Mouse (Mus musculus) T-helper 1 cell (primary cell): ENCODE measurements around the gene Sdccag8.
"Not testable (repeated sequence)": the region's sequence is repeated elsewhere in the genome, so short reads cannot be mapped to it uniquely, and the experiment has no call there.

Experiments
- in situ Hi-C: fragments of 300-600 bp; cut with MboI, MseI; formaldehyde crosslinking; loops from one replicate; pipeline ENCODE4 v1.15.1; 2025; ENCODE audit warnings: high pct_unique_total_duplicates

Sdccag8 gene

DNA sequence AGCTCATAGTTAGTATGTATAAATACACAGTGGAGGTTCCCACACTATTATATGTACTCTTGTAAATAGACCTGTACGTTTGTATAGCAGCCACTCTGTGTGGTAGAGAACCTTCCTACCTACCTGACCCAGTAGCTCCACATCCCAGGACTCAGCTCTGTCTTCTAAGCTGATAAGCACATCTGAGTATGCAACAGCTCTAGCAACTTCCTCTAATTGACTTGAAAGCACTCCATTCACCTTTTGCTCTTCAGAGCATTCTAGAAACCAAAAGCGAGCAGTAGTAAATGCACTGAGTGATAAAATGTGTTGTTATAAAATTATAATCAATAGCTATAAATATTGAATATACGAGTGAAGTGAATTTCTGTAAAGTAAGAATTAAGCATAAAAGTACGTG lies 12.5 kb downstream of the Sdccag8 start:
- in situ Hi-C loops = no loop called here

DNA sequence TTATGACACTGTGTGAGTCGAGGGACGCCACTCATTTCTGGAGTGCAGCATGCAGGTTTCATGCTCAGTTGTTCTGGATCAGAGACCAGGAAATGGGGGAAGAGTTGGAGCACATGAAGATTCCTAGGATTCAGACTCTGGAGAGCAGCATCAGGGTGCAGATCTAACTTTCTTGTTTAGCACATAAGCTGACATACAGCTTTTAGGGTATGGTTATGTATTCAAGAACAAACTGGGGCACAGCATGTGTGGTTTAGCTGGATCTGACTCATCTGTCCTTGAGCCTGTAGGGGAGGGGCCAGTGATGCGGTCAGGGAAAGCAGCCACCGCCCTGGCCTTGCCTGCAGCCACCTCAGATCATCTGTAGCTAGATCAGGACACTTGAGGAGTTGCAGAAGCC lies 12.9 kb downstream of the Sdccag8 start:
- in situ Hi-C loops = no loop called here

DNA sequence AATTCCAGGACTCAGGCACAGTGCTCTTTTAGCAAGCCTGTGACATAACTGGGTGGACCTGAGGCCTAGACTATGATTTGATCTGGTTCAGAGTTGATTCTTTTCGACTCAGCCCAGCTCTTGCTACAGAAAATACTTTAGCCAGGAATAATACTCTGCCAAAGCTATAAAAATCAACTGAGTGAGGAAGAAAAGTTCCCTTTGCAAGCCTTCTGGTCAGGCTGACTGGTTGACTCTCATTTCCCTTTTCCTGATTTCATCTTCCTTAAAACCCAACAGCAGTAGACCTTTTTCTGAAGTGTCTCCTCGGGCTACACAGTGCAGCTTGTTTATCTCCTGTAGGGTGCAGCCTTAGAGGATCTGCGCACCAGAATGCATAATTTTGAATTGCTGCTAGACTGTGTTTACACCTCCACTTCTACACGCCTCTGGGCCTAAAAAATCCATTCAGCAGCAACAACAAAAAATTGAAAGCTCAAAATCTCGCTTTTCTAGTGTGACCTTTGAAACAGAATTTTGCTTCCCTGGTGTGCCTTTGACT lies 13.6 kb downstream of the Sdccag8 start:
- in situ Hi-C loops = no loop called here

DNA sequence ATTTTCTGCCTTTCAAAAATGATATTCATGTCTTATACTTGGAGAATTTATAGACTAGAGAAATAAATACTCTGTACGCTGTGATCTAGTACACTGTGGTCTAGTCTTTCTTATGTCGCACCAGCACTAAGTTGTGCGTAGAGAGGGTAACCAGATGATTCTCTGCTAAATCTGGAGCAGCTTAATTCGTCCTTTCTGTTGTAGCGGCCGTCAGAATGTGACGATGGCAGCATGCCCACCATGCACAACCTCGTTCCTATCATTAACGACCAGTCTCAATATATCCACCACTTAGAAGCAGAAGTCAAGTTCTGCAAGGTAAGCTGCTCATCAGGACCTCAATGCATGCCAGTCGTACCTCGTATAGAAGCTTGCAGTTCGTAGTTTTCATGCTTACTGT lies 14.2 kb downstream of the Sdccag8 start:
- in situ Hi-C loops = no loop called here

DNA sequence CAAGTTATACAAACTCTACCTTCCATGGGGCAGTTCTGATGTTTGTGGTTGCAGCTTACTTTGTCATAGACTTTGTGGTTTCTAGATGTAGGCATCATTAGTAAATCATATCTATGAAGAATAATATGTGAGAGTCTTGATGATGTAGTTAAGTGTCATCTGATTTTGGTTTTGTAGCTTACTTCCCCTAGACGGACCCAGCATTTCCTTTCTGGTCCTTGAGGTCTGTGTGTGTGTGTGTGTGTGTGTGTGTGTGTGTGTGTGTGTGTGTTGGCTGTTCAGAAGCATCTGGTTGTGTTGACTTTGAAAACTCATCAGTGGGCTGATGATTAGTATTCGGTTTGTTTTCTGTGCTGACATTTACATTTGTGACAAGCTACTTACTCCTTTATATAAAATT lies 17.6 kb downstream of the Sdccag8 start:
- in situ Hi-C loops = no loop called here

DNA sequence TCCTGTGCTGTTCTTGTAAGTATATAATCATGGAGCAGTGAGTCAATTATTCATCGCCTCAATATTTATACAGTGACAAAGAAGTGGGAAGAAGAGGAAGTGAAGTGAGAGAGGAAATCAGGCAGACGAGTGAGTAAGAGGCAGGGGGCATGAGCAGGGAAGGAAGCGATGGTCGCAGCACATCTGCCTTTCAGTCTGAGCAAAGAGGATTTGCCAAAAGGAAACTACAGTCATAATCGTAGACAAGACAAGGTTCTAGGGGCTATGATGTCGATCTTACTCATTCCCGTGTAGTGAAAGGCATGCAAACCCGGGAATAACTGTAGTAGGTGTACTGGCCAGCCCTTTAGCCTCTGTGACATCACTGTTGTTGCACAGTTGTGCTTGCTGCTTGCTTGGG lies 18.1 kb downstream of the Sdccag8 start:
- in situ Hi-C loops = no loop called here

DNA sequence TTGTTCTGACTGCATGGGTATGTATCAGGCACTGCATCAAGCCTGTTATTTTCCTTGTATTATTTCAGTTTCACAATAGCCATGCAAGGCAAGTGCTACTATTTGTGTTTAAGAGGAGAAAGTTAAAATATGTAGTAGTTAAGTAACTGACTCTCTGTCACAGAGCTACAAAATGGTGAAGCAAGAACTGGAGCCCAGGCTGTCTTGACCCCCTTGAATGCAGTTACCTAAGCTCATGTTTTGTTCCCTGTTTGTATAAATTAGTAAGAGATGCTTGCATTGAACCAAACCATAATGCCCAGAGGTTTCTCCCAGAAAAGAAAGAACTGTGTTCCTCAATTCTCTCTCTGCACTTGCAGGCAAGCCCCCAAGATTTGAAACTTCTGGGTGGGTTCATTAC lies 18.8 kb downstream of the Sdccag8 start:
- in situ Hi-C loops = no loop called here

DNA sequence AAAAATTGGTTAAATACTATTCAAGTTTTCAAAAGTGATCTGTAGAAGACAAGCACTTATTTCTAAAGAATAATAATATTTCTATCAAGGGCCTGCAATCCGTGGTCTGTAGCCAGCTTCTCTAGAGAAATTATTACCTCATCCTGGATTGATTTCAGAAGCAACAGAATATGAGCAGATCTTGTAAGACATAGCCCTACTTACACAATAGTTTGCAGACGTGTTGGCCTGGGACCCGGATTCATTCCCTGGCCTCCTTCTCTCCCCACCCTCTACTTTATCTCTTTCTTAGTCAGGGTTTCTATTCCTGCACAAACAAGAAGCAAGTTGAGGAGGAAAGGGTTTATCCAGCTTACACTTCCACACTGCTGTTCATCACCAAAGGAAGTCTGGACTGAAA lies 19.5 kb downstream of the Sdccag8 start:
- in situ Hi-C loops = no loop called here

DNA sequence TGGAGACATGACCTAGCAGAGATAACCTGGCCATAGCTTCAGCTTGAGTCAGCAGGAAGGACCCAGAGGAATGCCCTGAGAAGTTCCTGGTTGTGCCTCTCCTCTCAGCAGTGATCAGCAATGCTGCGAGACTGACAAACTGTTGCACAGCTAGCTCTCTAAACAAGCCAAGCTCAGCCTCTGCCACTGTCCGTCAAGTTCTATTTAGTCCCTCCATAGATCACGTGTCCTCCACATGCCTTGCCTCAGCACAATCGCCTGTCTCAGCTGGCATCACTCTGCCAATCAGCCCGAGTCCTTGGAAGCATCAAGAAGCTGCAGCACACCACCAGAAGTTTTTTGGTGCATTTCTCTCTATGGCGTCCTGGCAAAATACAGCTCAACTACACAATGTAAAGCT lies 20.4 kb downstream of the Sdccag8 start:
- in situ Hi-C loops = no loop called here

DNA sequence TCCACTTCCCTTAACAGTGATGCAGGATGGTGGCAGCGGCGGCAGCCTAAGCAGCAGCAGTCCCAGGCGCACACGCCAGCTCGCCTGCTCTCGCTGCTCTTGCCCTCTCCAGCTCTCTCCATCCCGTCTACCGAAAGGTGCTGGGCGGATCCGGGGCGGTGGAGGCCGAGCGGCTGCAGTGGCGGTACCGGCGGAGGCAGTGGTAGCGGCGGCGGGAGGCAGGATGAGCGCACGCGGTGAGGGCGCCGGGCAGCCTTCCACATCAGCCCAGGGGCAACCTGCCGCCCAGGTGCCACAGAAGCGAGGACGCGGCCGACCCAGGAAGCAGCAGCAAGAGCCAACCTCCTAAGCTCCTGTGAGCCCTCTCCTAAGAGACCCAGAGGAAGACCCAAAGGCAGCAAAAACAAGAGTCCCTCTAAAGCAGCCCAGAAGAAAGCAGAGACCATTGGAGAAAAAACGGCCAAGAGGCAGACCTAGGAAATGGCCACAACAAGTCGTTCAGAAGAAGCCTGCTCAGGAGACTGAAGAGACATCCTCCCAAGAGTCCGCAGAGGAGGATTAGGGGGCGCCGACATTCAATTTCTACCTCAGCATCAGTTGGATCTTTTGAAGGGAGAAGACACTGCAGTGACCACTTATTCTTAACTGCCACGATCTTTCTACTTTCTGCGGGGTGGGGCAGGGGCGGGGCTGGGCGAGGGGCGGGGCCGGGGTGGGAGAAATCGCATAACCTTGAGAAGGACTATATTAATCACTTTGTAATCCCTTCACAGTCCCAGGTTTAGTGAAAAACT lies 21.2 kb downstream of the Sdccag8 start:
- in situ Hi-C loops = no loop called here

DNA sequence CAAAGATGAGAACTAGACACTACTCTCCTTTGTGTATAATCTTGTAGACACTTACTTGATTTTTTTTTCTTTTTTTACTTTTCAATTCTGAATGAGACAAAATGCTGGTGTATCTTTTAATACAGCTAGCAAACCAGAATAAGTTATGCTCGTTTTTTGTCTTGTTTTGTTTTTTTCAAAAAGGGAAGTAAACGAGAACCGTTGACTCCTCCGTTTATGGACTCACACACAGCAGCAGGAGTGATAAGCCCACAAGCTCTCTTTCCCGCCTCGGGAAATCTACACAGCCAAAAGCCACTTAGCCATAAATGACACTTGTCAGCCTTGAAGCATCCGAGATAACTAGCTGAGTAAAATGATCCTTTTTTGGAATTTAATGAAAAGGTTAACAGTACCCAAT lies 22.1 kb downstream of the Sdccag8 start:
- in situ Hi-C loops = not testable (repeated sequence)

DNA sequence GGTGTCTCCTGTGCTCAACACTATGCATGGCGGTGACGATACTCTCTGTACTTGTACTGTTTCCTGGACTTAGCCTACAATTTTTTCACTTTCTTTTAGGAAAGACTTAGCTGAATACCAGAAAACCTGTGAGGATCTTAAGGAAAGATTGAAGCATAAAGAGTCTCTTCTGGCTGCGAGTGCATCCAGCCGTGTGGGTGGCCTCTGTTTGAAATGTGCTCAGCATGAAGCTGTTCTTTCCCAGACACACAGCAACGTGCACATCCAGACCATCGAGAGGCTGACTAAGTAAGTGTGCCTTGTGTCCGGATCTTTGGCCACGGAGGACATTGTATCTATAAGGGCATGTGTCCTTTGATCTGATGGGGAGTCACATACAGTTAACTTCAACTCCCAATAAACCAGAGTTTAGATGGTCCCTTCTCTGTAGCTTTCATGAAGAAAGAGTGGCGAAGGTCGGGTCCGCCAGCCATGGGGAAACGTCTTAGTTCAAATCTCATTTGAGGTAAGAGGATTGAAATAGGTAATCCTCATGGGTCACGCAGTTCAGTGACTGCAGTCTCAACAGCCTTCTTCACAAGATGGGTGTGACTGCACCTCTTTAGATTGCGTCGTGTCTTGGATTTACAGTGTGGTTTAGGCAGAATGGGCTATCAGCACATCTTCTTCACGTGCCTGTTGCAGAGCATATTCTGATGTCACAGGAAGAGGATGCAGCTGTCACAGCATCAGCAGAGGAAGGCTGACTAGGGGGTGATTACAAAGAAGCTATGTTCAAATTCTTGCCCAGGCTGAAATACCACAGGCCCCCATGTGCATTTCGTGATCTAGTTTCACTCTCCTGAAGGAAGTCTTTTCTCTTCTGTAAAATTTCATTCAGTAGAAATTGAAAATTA lies 30.9 kb downstream of the Sdccag8 start:
- in situ Hi-C loops = no loop called here

DNA sequence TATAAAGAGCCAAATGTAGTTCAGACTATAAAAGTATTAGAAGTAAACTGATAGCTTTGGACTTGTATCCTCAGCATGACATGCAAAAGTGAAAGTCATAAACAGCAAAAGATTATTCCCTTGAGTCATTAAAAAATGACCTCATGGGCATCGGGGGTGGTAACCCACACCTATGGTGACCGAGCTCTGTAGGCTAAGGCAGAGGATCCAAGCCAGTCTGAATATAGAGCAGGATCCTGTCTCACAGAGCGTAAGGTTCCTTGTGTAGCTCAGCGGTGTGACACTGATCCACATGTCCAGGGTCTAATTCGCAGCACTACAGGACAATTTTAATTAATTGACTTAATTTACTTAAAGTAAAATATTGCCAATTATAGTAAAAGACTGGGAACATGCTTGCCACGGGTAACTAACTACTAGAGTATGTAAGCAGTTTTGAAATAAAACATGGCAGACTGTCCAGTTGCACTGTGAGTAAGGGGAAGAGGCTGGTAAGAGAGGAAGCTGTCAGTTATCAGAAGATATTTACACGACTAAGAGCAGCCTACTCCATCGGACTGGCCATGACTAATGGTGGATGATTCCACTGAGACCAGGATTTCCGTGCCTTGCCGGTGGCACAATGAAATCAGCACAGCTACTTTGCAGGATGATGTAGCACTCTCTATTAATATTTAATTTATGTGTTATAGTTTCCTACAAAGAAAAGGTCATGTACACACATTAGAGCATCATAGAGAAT lies 32.8 kb downstream of the Sdccag8 start:
- in situ Hi-C loops = no loop called here

DNA sequence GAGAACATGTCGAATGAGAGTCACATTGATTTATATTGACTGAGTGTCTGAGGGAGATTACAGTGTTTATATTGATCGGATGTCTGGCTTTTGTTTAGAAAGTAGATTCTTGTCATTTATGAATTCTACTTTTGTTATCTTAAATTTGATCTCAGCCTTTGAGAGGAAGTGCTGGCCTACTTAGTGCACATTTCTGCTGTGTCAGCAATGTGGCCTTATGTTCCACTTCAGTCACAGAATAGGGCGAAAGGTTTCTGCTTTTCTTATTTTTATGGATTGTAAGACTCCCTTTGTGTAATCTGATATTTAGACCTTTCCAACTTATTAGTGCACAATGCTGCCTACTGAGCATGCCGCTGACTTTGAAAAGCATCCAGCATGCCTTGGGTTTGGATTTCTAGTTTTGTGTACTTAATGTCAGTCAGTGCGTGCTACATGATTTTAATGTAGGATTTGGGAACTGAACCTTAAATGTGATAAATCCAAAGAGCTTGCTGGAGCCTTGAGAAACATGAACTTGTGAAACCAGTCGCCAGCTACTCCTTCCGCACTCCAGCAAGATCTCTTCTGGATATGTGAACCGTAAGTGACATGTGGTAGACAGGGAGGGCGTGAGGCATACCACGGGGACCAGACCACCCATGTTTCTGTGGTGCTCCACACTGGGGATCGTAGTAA lies 34.3 kb downstream of the Sdccag8 start:
- in situ Hi-C loops = no loop called here

DNA sequence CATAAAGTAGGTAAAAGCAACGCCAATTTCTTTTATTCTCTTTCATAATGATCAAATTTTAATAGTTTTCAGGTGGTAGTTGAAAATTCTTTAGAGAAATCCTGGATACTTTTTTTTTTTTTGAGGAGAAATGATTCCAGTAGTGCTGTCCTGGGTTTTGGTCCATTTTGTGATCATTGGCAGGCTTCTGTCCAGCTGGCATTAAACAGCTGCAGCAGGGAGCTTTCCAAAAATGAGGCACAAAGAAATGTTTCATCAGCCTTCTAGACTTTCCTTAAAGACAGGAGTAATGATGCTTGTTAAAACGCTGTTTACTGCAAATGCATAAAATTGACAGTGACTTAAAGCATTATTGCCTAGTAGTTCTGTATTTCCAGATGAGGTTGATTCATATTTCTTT lies 34.9 kb downstream of the Sdccag8 start:
- in situ Hi-C loops = no loop called here

DNA sequence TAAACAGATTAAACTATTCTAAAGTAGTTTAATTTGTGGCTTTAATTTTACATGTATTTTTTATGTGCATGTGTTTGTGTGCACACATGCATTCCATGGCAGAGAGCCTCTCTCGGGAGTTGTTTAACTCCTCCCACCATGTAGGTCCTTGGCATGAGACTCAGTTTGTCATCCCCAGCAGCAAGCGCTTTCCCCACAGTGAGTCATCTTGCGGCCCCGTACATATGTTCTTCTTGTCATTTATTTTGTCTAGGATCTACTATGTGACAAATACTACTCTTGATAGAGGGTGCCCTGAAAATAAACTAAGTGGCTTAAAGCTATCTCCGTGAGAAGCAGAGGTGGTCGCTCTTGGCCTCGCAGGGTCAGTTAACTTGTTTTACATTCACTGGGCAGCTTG lies 36.9 kb downstream of the Sdccag8 start:
- in situ Hi-C loops = loop anchor here (25.0 kb wide), 1 partner anchor 914 kb away; no protein-coding TSS in a partner anchor

DNA sequence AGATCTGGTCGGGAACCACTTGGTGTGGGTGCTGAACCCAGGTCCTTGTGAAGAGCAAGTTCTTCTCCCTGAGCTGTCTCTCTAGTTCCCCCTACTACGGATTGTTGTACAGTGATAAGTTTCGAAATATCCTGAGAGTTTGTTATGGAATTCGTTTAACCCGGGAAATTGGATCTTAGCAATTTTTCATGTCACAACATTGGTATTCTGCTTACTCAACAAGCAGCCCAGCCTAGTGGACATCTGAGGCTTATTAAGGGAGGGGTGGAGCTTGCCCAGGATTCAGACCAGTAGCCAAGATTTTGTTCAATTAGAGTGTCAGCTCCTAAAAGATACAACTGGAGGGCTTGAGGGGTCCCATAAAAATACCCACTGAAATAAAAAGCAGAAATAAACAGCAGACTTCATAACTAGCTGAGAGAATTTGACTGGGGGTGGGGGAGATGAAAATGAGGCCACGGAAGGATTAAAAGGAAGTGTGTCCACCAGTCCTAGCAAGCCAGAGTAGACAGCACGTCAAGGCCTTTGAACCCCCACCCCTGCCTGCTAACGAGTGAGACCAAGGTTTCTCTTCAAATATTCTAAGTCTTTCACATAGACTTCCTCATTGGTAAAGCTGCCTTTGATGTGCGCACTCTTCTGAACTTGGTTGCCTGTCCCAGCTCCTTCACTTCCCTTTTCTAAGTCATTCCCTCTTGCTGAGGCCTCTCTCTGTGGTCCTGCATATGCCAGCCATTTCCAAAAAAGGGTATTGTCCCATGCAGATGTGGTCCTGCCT lies 38.5 kb downstream of the Sdccag8 start:
- in situ Hi-C loops = loop anchor here (25.0 kb wide), 1 partner anchor 916 kb away; no protein-coding TSS in a partner anchor

DNA sequence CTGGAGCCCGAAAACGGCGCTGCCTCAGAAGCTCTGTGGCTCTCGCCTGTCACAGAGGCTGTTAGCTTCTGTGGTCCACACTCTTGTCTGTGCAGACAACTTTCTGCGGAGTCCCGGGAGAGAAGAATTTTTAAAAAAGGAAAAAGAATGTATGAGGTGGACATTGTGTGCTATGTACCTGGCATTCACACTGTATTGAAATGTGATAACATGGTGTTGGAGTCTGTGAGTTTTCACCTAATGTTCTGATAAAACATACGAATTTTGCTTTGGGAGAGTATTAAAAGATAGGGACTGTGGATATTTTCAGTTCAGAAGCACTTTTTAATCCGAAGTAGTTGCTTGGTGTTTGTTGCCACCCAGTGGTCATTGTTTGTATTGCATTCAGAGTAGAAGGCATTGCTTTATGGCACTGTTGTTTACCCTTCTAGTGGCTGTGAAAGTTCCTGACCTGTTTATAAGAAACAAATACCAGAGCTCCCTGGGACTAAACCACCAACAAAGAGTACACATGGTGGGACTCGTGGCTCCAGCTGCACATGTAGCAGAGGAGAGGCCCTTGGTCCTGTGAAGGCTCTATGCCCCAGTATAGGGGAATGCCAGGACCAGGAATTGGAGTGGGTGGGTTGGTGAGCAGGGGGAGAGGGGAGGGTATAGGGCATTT lies 47.7 kb downstream of the Sdccag8 start:
- in situ Hi-C loops = loop anchor here (25.0 kb wide), 1 partner anchor 925 kb away; no protein-coding TSS in a partner anchor

DNA sequence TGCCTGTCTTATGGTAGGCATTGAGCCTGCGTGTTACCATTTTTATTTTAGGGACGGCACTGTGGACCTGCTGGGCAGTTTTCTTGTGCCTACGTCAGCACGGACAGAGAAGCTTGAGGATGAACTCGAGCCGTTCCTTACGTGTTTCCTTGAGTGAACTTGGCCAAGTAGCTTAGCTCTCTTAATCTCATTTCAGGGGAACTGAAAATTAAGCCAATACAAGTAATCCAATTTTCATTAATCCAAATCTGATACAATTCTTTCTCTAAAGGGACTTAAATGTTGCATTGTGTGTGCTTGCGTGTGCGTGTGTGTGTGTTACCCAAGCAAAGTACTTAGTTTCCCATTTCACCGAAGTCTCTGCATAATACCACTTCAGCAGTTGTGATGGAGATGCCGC lies 56.0 kb downstream of the Sdccag8 start:
- in situ Hi-C loops = loop anchor here (25.0 kb wide), 1 partner anchor 933 kb away; no protein-coding TSS in a partner anchor

DNA sequence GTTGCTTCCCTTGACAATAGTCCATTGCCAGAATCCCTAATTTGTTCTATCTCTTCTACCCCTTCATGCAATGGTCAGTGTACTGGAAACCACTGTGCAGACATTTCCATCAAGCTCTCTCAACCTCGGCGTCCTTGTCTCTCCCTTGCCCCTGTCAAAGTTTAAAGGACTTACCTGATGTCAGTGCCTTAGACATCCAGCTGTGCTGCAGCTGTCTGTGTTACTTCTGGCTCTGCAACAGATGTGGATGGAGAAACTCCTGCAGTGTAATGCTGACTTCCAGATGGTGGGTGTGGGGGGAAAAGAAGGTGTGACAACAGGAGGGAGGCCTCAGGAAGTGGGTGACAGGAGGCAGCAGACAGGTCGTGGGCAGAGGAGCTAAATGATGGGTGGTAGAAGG lies 57.5 kb downstream of the Sdccag8 start:
- in situ Hi-C loops = loop anchor here (25.0 kb wide), 1 partner anchor 935 kb away; no protein-coding TSS in a partner anchor
